In the genomic region with DNA sequence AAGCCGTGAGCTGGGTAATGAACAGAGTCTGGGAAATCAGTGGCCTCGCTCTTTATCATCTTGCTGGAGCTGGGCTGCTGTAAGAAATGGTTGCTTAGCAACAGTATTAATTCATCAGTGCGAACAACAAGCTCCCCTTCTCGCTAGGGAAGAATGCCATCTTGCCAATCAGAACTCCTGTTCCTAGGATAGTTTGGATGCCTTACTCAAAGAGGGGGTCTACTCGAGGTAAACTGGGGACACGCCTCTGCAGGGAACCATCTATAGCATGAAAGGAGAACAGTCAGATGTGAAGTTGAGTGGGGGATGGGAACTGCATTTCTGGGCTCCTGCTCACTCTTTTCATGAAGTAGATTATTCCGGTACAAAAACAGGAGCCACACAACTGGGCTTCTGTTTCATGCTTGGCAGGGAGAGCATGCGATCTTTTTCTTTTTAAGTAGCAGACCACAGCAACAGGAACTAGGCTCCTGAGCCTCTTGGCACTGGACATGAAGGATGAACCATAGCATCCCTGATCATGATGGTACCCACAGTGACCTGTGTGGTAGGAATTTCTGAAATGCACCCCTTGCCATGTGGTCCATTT, we compare ENCODE assay signal across 9 mouse cellular contexts. TPM values are rescaled to one million over a fixed set of nuclear protein-coding genes. Genes with fewer than 3 reads are reported as not detected.
DNase-seq lines count a peak whose midpoint lies in the region; ATAC-seq lines count a peak whose summit lies in the region.
"Had no signal": no experiment of that assay in that cellular context is flagged by ENCODE, and none has a peak within 500 bp of the region (broad histone marks: within the 10 kb centered on the region; RNA-seq: fewer than 3 reads in every experiment).

No protein-coding gene starts in this region.

- WGBS in hindbrain, embryonic 13.5 days, result 12% methylated on average over 8 of the region's 8 CpGs
- WGBS in midbrain, embryonic 11.5 days, result 10% methylated on average over 8 of the region's 8 CpGs
- 57% methylated on average over 8 of the region's 8 CpGs for WGBS in liver, embryonic 12.5 days (ENCODE audit: insufficient replicate concordance)

- 0 out of 2 replicates have a peak overlapping the region, but pooled peaks have one; percentile 44 for H3K9ac ChIP-seq in hindbrain, embryonic 13.5 days
- H3K9ac ChIP-seq in midbrain, embryonic 11.5 days (ENCODE audit: low read length), result no peak overlapping the region
- H3K9ac ChIP-seq in liver, embryonic 12.5 days, result no peak overlapping the region

- peak; percentile 90 for DNase-seq in Muller cell, postnatal 12 days (ENCODE audit: inconsistent ontology term)
- peak; percentile 75 for DNase-seq in embryo, embryonic 11 days
- DNase-seq in midbrain, embryonic 11.5 days (ENCODE audit: low spot score, missing footprints), result peak; percentile 95
- no peak for DNase-seq in urinary bladder, postnatal 36 days (ENCODE audit: low spot score in 2 of 2)
- DNase-seq in gastrocnemius, postnatal 10 days, result no peak
- no peak for DNase-seq in heart, adult 8-10 months (ENCODE audit: low spot score)

- H3K4me1 ChIP-seq in hindbrain, embryonic 13.5 days (replicated peaks), result peaks cover 32% of the 10 kb centered on the region
- peaks cover 17% of the 10 kb centered on the region for H3K4me1 ChIP-seq in midbrain, embryonic 11.5 days (ENCODE audit: control insufficient read depth, insufficient read depth, low read length)
- no peaks in the 10 kb centered on the region for H3K4me1 ChIP-seq in liver, embryonic 12.5 days

- H3K4me2 ChIP-seq in hindbrain, embryonic 13.5 days, result peak overlapping the region; percentile 41
- peak overlapping the region; percentile 21; the same call in 1 of the 2 replicates for H3K4me2 ChIP-seq in midbrain, embryonic 11.5 days
- H3K4me2 ChIP-seq in liver, embryonic 12.5 days, result no peak overlapping the region

- peak overlapping the region; percentile 90 for H3K27ac ChIP-seq in hindbrain, embryonic 13.5 days
- H3K27ac ChIP-seq in midbrain, embryonic 11.5 days (ENCODE audit: low read depth, low read length), result peak overlapping the region; percentile 70
- no peak overlapping the region for H3K27ac ChIP-seq in liver, embryonic 12.5 days

- no peaks in the 10 kb centered on the region for H3K9me3 ChIP-seq in hindbrain, embryonic 13.5 days
- no peaks in the 10 kb centered on the region for H3K9me3 ChIP-seq in midbrain, embryonic 11.5 days (ENCODE audit: control insufficient read depth, low read length)
- no peaks in the 10 kb centered on the region for H3K9me3 ChIP-seq in liver, embryonic 12.5 days (replicated peaks)

- ATAC-seq in hindbrain, embryonic 13.5 days (ENCODE audit: low FRiP score), result peak; percentile 94
- peak; percentile 94 for ATAC-seq in midbrain, embryonic 11.5 days (ENCODE audit: low FRiP score)
- ATAC-seq in liver, embryonic 12.5 days, result no peak

- no peaks in the 10 kb centered on the region for H3K36me3 ChIP-seq in hindbrain, embryonic 13.5 days
- H3K36me3 ChIP-seq in midbrain, embryonic 11.5 days (ENCODE audit: control insufficient read depth, insufficient read depth, low read length), result no peaks in the 10 kb centered on the region
- H3K36me3 ChIP-seq in liver, embryonic 12.5 days, result no peaks in the 10 kb centered on the region

- no peaks in the 10 kb centered on the region for H3K27me3 ChIP-seq in hindbrain, embryonic 13.5 days
- H3K27me3 ChIP-seq in midbrain, embryonic 11.5 days (ENCODE audit: control insufficient read depth, insufficient read depth, low read length), result no peaks in the 10 kb centered on the region
- H3K27me3 ChIP-seq in liver, embryonic 12.5 days (replicated peaks), result 0 out of 2 replicates have a peak, but pooled peaks cover 3% of the 10 kb centered on the region

- H3K4me3 ChIP-seq in hindbrain, embryonic 13.5 days, result peak overlapping the region; percentile 3; the same call in 1 of the 2 replicates
- H3K4me3 ChIP-seq in midbrain, embryonic 11.5 days (ENCODE audit: low read depth, low read length), result no peak overlapping the region
- H3K4me3 ChIP-seq in liver, embryonic 12.5 days, result no peak overlapping the region

RNA-seq across cellular contexts. Expression of a gene that starts 22.9 kb away (rescaled TPM):
- 5.6 and 5.8 TPM in 2 replicates for polyA plus RNA-seq in hindbrain, embryonic 13.5 days (2015; fragmentation: Nextera tagmentation; extraction: Ambion mirVana)
- polyA plus RNA-seq in midbrain, embryonic 11.5 days (2014; fragmentation: Nextera tagmentation; extraction: Ambion mirVana), result 4.2 and 4.8 TPM in 2 replicates
- 0.42 and 0.43 TPM in 2 replicates for polyA plus RNA-seq in liver, embryonic 12.5 days (2016; fragmentation: Nextera tagmentation; extraction: Ambion mirVana)
- 1 to 10 TPM; 6.0 to 6.7 TPM for total RNA-seq in gastrocnemius, postnatal 10 days (2021)
- 10 to 100 TPM; 21.5 to 33.6 (median 24.0) TPM for total RNA-seq in heart, adult 8-10 months (2022)

RNA-seq across cellular contexts. Expression of a gene that starts 29.9 kb away (rescaled TPM):
- polyA plus RNA-seq in hindbrain, embryonic 13.5 days (2015; fragmentation: Nextera tagmentation; extraction: Ambion mirVana), result not detected in 2 replicates
- not detected in 2 replicates for polyA plus RNA-seq in midbrain, embryonic 11.5 days (2014; fragmentation: Nextera tagmentation; extraction: Ambion mirVana)
- polyA plus RNA-seq in liver, embryonic 12.5 days (2016; fragmentation: Nextera tagmentation; extraction: Ambion mirVana), result not detected in 2 replicates
- not detected for total RNA-seq in gastrocnemius, postnatal 10 days (2021)
- not detected for total RNA-seq in heart, adult 8-10 months (2022)
- polyA plus RNA-seq: heart, embryonic 16.5 days had no signal

Comparison
In these comparisons a context has a peak if more than half of its experiments do, and no peak if none do; other contexts are left out.
1. DNase-seq: peak in Muller cell, postnatal 12 days (single experiment), embryo, embryonic 11 days (single experiment) and midbrain, embryonic 11.5 days (single experiment); none in urinary bladder, postnatal 36 days (0 of 2), gastrocnemius, postnatal 10 days (single experiment) and heart, adult 8-10 months (single experiment).